Mouse (Mus musculus): ENCODE data around the gene Ggcx. TPM values are rescaled to one million over a fixed set of nuclear protein-coding genes. Genes with fewer than 3 reads are reported as not detected.
"Not testable (repeated sequence)": the region's sequence is repeated elsewhere in the genome, so short reads cannot be mapped to it uniquely, and the experiment has no call there.

The Ggcx gene
- polyA plus RNA-seq, 1 experiment from 2014 or later: 23.2 TPM

- Histone ChIP-seq H3K36me3 (ENCODE audit: control insufficient read depth, insufficient read depth, low read length) (peaks cover 28% of the 10 kb centered on the region), H3K4me2 (replicated peaks; ENCODE audit: low read depth, low read length) (peak within 1 kb of the TSS; percentile 91), H3K9me3 (ENCODE audit: control insufficient read depth, low read depth, low read length) (no peaks in the 10 kb centered on the region), H3K4me3 (ENCODE audit: low read depth, low read length) (peak within 1 kb of the TSS; percentile 59), H3K27me3 (ENCODE audit: control insufficient read depth, insufficient read depth, low read length) (no peaks in the 10 kb centered on the region), H3K4me1 (ENCODE audit: control insufficient read depth, insufficient read depth, low read length) (peaks cover 16% of the 10 kb centered on the region; the same call in 1 of the 2 replicates), H3K9ac (replicated peaks; ENCODE audit: low read depth, low read length) (peak within 1 kb of the TSS; percentile 82), H3K27ac (ENCODE audit: low read length) (peak within 1 kb of the TSS; percentile 97)
- peak; percentile 89 for ATAC-seq (ENCODE audit: insufficient number of reproducible peaks, insufficient read depth, low FRiP score, low read depth)
- WGBS: under 1% methylated on average over 69 of the region's 77 CpGs
Measured at GRCm38 (mm10) chr6:72439355-72440185, 25.5 kb downstream of the Ggcx start, which contains the start of gene Mat2a. Gene Mat2a, minus strand, starts transcription at chr6:72439558.

GRCm38 (mm10) chr6:72440186-72440990, 26.3 kb downstream of the Ggcx start:
- Histone ChIP-seq H3K27me3 (ENCODE audit: control insufficient read depth, insufficient read depth, low read length) (no peaks in the 10 kb centered on the region), H3K9ac (replicated peaks; ENCODE audit: low read depth, low read length) (peak overlapping the region; percentile 47), H3K27ac (ENCODE audit: low read length) (peak overlapping the region; percentile 97), H3K4me1 (ENCODE audit: control insufficient read depth, insufficient read depth, low read length) (peaks cover 16% of the 10 kb centered on the region; the same call in 1 of the 2 replicates), H3K9me3 (ENCODE audit: control insufficient read depth, low read depth, low read length) (no peaks in the 10 kb centered on the region), H3K4me2 (replicated peaks; ENCODE audit: low read depth, low read length) (peak overlapping the region; percentile 78), H3K36me3 (ENCODE audit: control insufficient read depth, insufficient read depth, low read length) (peaks cover 20% of the 10 kb centered on the region), H3K4me3 (ENCODE audit: low read depth, low read length) (peak overlapping the region; percentile 59)
- no peak for ATAC-seq (ENCODE audit: insufficient number of reproducible peaks, insufficient read depth, low FRiP score, low read depth)
- 11% methylated on average over 17 of the region's 17 CpGs for WGBS

GRCm38 (mm10) chr6:72442921-72443604, 29.0 kb downstream of the Ggcx start:
- 78% methylated on average over 1 of the region's 1 CpGs for WGBS
- ATAC-seq (ENCODE audit: insufficient number of reproducible peaks, insufficient read depth, low FRiP score, low read depth): no peak

GRCm38 (mm10) chr6:72445011-72445410, 30.9 kb downstream of the Ggcx start:
- H3K27ac ChIP-seq (ENCODE audit: low read length): no peak overlapping the region
- H3K27me3 ChIP-seq (ENCODE audit: control insufficient read depth, insufficient read depth, low read length): no peaks in the 10 kb centered on the region
- ATAC-seq (ENCODE audit: insufficient number of reproducible peaks, insufficient read depth, low FRiP score, low read depth): no peak
- no peak overlapping the region for H3K9ac ChIP-seq (replicated peaks; ENCODE audit: low read depth, low read length)
- H3K36me3 ChIP-seq (ENCODE audit: control insufficient read depth, insufficient read depth, low read length): no peaks in the 10 kb centered on the region
- H3K4me3 ChIP-seq (ENCODE audit: low read depth, low read length): no peak overlapping the region
- no peak overlapping the region for H3K4me2 ChIP-seq (replicated peaks; ENCODE audit: low read depth, low read length)
- H3K4me1 ChIP-seq (ENCODE audit: control insufficient read depth, insufficient read depth, low read length): 0 out of 2 replicates have a peak, but pooled peaks cover 9% of the 10 kb centered on the region
- no peaks in the 10 kb centered on the region for H3K9me3 ChIP-seq (ENCODE audit: control insufficient read depth, low read depth, low read length)

More at GRCm38 (mm10) chr6:72442921-72443604, 29.0 kb downstream of the Ggcx start:
- H3K27me3 ChIP-seq (ENCODE audit: control insufficient read depth, insufficient read depth, low read length): no peaks in the 10 kb centered on the region
- H3K4me1 ChIP-seq (ENCODE audit: control insufficient read depth, insufficient read depth, low read length): 0 out of 2 replicates have a peak, but pooled peaks cover 10% of the 10 kb centered on the region
- no peaks in the 10 kb centered on the region for H3K9me3 ChIP-seq (ENCODE audit: control insufficient read depth, low read depth, low read length)
- no peak overlapping the region for H3K27ac ChIP-seq (ENCODE audit: low read length)
- no peaks in the 10 kb centered on the region for H3K36me3 ChIP-seq (ENCODE audit: control insufficient read depth, insufficient read depth, low read length)
- H3K4me2 ChIP-seq (replicated peaks; ENCODE audit: low read depth, low read length): no peak overlapping the region
- H3K9ac ChIP-seq (replicated peaks; ENCODE audit: low read depth, low read length): no peak overlapping the region
- H3K4me3 ChIP-seq (ENCODE audit: low read depth, low read length): no peak overlapping the region

- Histone ChIP-seq H3K27me3 (ENCODE audit: control insufficient read depth, insufficient read depth, low read length) (no peaks in the 10 kb centered on the region), H3K4me2 (replicated peaks; ENCODE audit: low read depth, low read length) (no peak overlapping the region), H3K36me3 (ENCODE audit: control insufficient read depth, insufficient read depth, low read length) (no peaks in the 10 kb centered on the region), H3K4me1 (ENCODE audit: control insufficient read depth, insufficient read depth, low read length) (no peaks in the 10 kb centered on the region), H3K9me3 (ENCODE audit: control insufficient read depth, low read depth, low read length) (no peaks in the 10 kb centered on the region), H3K27ac (ENCODE audit: low read length) (no peak overlapping the region), H3K4me3 (ENCODE audit: low read depth, low read length) (no peak overlapping the region), H3K9ac (replicated peaks; ENCODE audit: low read depth, low read length) (no peak overlapping the region)
- 77% methylated on average over 2 of the region's 2 CpGs for WGBS
- ATAC-seq (ENCODE audit: insufficient number of reproducible peaks, insufficient read depth, low FRiP score, low read depth): no peak
Measured at GRCm38 (mm10) chr6:72447487-72447886, 33.4 kb downstream of the Ggcx start.

GRCm38 (mm10) chr6:72451778-72452177, 37.7 kb downstream of the Ggcx start:
- not testable (repeated sequence) for H3K27me3 ChIP-seq (ENCODE audit: control insufficient read depth, insufficient read depth, low read length); H3K4me1 ChIP-seq (ENCODE audit: control insufficient read depth, insufficient read depth, low read length); ATAC-seq (ENCODE audit: insufficient number of reproducible peaks, insufficient read depth, low FRiP score, low read depth); H3K4me2 ChIP-seq (replicated peaks; ENCODE audit: low read depth, low read length); H3K36me3 ChIP-seq (ENCODE audit: control insufficient read depth, insufficient read depth, low read length); H3K27ac ChIP-seq (ENCODE audit: low read length); H3K9ac ChIP-seq (replicated peaks; ENCODE audit: low read depth, low read length); H3K4me3 ChIP-seq (ENCODE audit: low read depth, low read length); H3K9me3 ChIP-seq (ENCODE audit: control insufficient read depth, low read depth, low read length)
- WGBS: 66% methylated on average over 2 of the region's 2 CpGs

GRCm38 (mm10) chr6:72452329-72452728, 38.2 kb downstream of the Ggcx start:
- Histone ChIP-seq H3K27me3 (ENCODE audit: control insufficient read depth, insufficient read depth, low read length) (no peaks in the 10 kb centered on the region), H3K4me1 (ENCODE audit: control insufficient read depth, insufficient read depth, low read length) (peaks cover 6% of the 10 kb centered on the region; the same call in 1 of the 2 replicates), H3K27ac (ENCODE audit: low read length) (no peak overlapping the region), H3K9ac (replicated peaks; ENCODE audit: low read depth, low read length) (no peak overlapping the region), H3K36me3 (ENCODE audit: control insufficient read depth, insufficient read depth, low read length) (no peaks in the 10 kb centered on the region), H3K4me3 (ENCODE audit: low read depth, low read length) (no peak overlapping the region), H3K4me2 (replicated peaks; ENCODE audit: low read depth, low read length) (no peak overlapping the region), H3K9me3 (ENCODE audit: control insufficient read depth, low read depth, low read length) (no peaks in the 10 kb centered on the region)
- ATAC-seq (ENCODE audit: insufficient number of reproducible peaks, insufficient read depth, low FRiP score, low read depth): no peak
- WGBS: 77% methylated on average over 2 of the region's 2 CpGs

- no peak for ATAC-seq (ENCODE audit: insufficient number of reproducible peaks, insufficient read depth, low FRiP score, low read depth)
- no peak overlapping the region for H3K4me3 ChIP-seq (ENCODE audit: low read depth, low read length)
- no peak overlapping the region for H3K27ac ChIP-seq (ENCODE audit: low read length)
- no peaks in the 10 kb centered on the region for H3K9me3 ChIP-seq (ENCODE audit: control insufficient read depth, low read depth, low read length)
- no peak overlapping the region for H3K4me2 ChIP-seq (replicated peaks; ENCODE audit: low read depth, low read length)
- H3K4me1 ChIP-seq (ENCODE audit: control insufficient read depth, insufficient read depth, low read length): peaks cover 6% of the 10 kb centered on the region; the same call in 1 of the 2 replicates
- H3K36me3 ChIP-seq (ENCODE audit: control insufficient read depth, insufficient read depth, low read length): no peaks in the 10 kb centered on the region
- 85% methylated on average over 3 of the region's 3 CpGs for WGBS
- H3K27me3 ChIP-seq (ENCODE audit: control insufficient read depth, insufficient read depth, low read length): no peaks in the 10 kb centered on the region
- no peak overlapping the region for H3K9ac ChIP-seq (replicated peaks; ENCODE audit: low read depth, low read length)
Measured at GRCm38 (mm10) chr6:72453578-72453977, 39.5 kb downstream of the Ggcx start.

Measured in stomach, embryonic 14.5 days (tissue).